Mouse (Mus musculus) stomach, embryonic 14.5 days (tissue): ENCODE data around the gene Uvrag. TPM values are rescaled to one million over a fixed set of nuclear protein-coding genes. Genes with fewer than 3 reads are reported as not detected.
A peak's percentile ranks its signal among the peaks of the same experiment; 100 is the strongest.

Experiments
- ATAC-seq: fragments of 200-750 bp; cut with Nextera tagmentation; 2 replicates; pipeline ENCODE4 v1.8.0; 2017; ENCODE audit warnings: low read depth, moderate TSS enrichment; ENCODE audit not compliant: insufficient number of reproducible peaks, insufficient read depth, low FRiP score
- H3K27ac ChIP-seq: fragments of 300-500 bp; sonication (generic); 2 replicates; pipeline ENCODE4 v1.5.1; 2014; ENCODE audit warnings: mild to moderate bottlenecking, low read length, moderate library complexity, mixed read lengths
- H3K27me3 ChIP-seq: fragments of 300-500 bp; sonication (generic); 2 replicates; pipeline ENCODE4 v1.6.1; 2014; ENCODE audit warnings: low read length, control low read depth, mixed read lengths; ENCODE audit not compliant: control insufficient read depth, insufficient read depth
- H3K36me3 ChIP-seq: fragments of 300-500 bp; sonication (generic); 2 replicates; pipeline ENCODE4 v1.6.1; 2014; ENCODE audit warnings: mild to moderate bottlenecking, control low read depth, low read length, moderate library complexity, mixed read lengths; ENCODE audit not compliant: control insufficient read depth, insufficient read depth
- H3K4me1 ChIP-seq: fragments of 300-500 bp; sonication (generic); 2 replicates; pipeline ENCODE4 v1.6.1; 2014; ENCODE audit warnings: low read length, control low read depth, mixed read lengths; ENCODE audit not compliant: control insufficient read depth, insufficient read depth
- H3K4me2 ChIP-seq: fragments of 300-500 bp; sonication (generic); replicated peaks from 2 replicates; pipeline ENCODE4 v1.6.1; 2014; ENCODE audit warnings: low read depth, low read length, control low read depth
- H3K4me3 ChIP-seq: fragments of 300-500 bp; sonication (generic); 2 replicates; pipeline ENCODE4 v1.5.1; 2014; ENCODE audit warnings: low read depth, low read length, control low read depth
- H3K9ac ChIP-seq: fragments of 300-500 bp; sonication (generic); replicated peaks from 2 replicates; pipeline ENCODE4 v1.6.1; 2014; ENCODE audit warnings: low read depth, mild to moderate bottlenecking, control low read depth, low read length, moderate library complexity, mixed read lengths
- H3K9me3 ChIP-seq: fragments of 300-500 bp; sonication (generic); 2 replicates; pipeline ENCODE4 v1.6.1; 2016; ENCODE audit warnings: low read depth, low read length, control low read depth; ENCODE audit not compliant: control insufficient read depth
- WGBS: fragments of 180-500 bp; shearing (Covaris S2); extraction: QIAGEN DNeasy Blood & Tissue Kit; methylation state at CpG from one replicate; pipeline ENCODE4 v1.1.7; 2014; 5-methylcytosine and 5-hydroxymethylcytosine counted together
- polyA plus RNA-seq: library from polyadenylated mRNA; unstranded; fragments of >200 nt; fragmentation: Nextera tagmentation; extraction: Ambion mirVana; gene quantifications from 2 replicates; pipeline ENCODE4 v1.2.1, GENCODE M21; 2014

The Uvrag gene
- polyA plus RNA-seq, 1 experiment from 2014 or later, result 23.9 TPM

DNA sequence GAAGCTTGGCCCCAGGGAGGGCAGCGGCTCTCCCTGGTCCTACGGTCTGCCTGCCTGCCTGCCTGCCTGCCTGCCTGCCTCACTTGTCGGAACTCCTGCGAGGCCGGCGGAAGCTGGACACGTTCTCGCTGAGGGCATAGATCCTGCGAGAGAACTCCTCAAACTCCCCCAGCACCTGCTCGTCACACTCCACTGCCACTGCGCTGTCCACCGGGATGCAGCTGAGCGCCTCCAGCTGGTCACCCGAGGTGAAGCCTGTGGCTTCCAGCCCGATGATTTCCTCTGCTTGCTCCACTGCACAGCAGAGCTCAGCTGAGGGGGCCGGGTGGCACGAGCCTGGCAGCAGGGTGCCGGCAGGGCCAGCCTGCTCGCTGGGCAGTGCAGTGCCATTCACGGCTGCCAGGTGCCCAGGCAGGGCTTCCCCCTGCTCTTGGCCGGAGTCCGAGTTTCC lies 253.1 kb downstream of the Uvrag start:
- peaks cover 3% of the 10 kb centered on the region for H3K4me1 ChIP-seq
- peaks cover 6% of the 10 kb centered on the region; the same call in 1 of the 2 replicates for H3K36me3 ChIP-seq
- no peak overlapping the region for H3K4me3 ChIP-seq
- no peaks in the 10 kb centered on the region for H3K27me3 ChIP-seq
- H3K4me2 ChIP-seq, result no peak overlapping the region
- H3K9ac ChIP-seq, result no peak overlapping the region
- no peak for ATAC-seq
- WGBS, result 62% methylated on average over 22 of the region's 22 CpGs
- no peak overlapping the region for H3K27ac ChIP-seq
- H3K9me3 ChIP-seq, result no peaks in the 10 kb centered on the region

DNA sequence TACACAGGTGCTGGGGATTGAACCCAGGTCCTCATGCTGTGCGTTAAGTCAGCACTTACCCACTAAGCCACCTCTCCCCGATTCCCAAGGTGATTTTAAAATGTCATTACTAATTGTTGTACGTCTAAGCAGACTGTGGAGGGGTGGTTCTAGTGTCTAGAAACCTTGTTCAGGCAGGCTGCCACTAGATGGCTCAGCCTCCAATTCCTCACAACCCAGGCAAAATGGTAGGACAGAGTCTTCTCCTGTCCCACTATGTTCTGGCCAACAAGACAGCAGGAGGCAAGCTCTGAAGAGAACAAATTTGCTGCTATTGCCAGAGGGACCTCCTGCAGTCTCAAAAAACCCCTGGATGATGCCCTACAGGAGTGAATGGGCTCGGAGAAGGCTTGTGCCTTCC lies 259.1 kb downstream of the Uvrag start:
- H3K27me3 ChIP-seq, result no peaks in the 10 kb centered on the region
- no peak overlapping the region for H3K9ac ChIP-seq
- H3K4me3 ChIP-seq, result no peak overlapping the region
- H3K36me3 ChIP-seq, result no peaks in the 10 kb centered on the region; the same call in 1 of the 2 replicates
- 67% methylated on average over 4 of the region's 4 CpGs for WGBS
- H3K4me1 ChIP-seq, result no peaks in the 10 kb centered on the region; the same call in 1 of the 2 replicates
- no peak overlapping the region for H3K4me2 ChIP-seq
- ATAC-seq, result no peak
- no peaks in the 10 kb centered on the region for H3K9me3 ChIP-seq
- H3K27ac ChIP-seq, result no peak overlapping the region

DNA sequence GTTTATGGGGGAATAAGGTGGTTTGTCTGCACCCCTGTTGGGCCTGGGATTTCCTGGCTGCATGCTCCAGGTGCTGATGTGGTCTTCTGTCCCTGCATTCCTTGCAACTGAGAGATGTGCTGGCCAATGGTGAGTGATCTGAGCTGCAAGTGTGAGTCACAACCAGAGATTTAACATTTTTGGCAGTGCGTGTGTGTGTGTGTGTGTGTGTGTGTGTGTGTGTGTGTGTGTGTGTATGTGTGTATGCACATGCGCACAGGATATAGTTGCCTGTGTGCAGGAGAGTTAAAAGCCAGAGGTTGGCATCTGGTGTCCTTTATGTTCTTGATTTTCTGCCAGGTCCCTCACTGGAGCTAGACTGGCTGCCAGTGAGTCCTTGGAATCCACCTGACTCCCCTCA lies 261.8 kb downstream of the Uvrag start:
- peaks cover 3% of the 10 kb centered on the region; the same call in 1 of the 2 replicates for H3K4me1 ChIP-seq
- no peaks in the 10 kb centered on the region for H3K27me3 ChIP-seq
- H3K4me3 ChIP-seq, result no peak overlapping the region
- no peaks in the 10 kb centered on the region for H3K9me3 ChIP-seq
- H3K27ac ChIP-seq, result no peak overlapping the region
- no peak overlapping the region for H3K9ac ChIP-seq
- H3K36me3 ChIP-seq, result no peaks in the 10 kb centered on the region; the same call in 1 of the 2 replicates
- ATAC-seq, result no peak
- WGBS, result 74% methylated on average over 2 of the region's 2 CpGs
- H3K4me2 ChIP-seq, result no peak overlapping the region

DNA sequence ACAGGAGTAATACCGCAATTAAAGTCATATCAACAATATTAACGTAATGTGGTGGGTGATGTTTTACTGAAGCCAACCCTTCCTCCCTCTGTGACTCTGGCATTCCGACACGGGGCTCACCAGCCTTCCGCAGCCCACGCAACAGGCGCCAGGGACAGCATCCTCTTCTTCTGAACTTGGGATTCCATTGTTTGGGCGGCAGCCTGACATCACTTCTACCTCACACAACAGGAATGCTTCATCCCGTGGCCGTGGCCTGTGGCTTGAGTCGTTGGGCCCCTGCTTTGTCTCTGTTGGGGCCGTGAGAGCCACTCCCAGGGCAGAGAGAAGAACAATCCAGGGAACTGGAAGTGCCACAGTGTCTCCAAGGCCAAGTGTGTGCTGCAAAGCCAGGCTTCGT lies 264.8 kb downstream of the Uvrag start:
- no peaks in the 10 kb centered on the region for H3K9me3 ChIP-seq
- ATAC-seq, result no peak
- H3K4me3 ChIP-seq, result no peak overlapping the region
- H3K9ac ChIP-seq, result no peak overlapping the region
- no peak overlapping the region for H3K27ac ChIP-seq
- no peaks in the 10 kb centered on the region for H3K36me3 ChIP-seq
- H3K4me1 ChIP-seq, result peaks cover 5% of the 10 kb centered on the region
- no peaks in the 10 kb centered on the region for H3K27me3 ChIP-seq
- 42% methylated on average over 13 of the region's 13 CpGs for WGBS
- H3K4me2 ChIP-seq, result no peak overlapping the region

DNA sequence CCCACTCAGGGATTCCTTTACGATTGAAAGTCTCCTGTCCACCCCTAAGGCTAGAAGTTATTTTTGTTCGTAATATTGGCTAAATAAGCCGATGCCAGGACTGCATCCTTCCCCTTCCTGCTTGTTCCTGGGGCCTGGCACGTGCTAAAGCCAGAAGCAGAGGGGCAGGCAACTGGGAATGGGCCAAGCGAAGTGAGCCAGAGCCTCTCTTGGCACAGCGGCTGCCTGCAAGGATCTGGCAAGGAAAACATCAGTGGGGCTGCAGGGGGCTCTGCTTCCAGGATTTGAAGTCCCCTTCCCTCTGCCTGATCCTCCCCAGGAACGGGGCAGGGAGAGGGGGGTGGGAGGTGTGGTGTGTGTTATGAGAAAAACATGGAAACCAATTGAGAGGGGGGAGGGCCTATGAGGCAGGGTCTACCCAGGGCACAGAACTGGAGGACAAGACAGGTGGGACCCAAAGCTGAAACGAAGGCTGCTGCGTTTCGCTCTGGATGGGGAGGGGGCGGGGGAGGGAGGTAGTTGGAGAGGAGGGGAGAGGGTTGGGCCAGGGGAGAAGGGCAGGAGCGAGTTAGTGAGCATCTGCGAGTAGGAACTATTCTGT lies 265.5 kb downstream of the Uvrag start:
- Histone ChIP-seq H3K9ac (no peak overlapping the region), H3K9me3 (no peaks in the 10 kb centered on the region), H3K27me3 (no peaks in the 10 kb centered on the region), H3K27ac (no peak overlapping the region), H3K36me3 (no peaks in the 10 kb centered on the region), H3K4me3 (no peak overlapping the region), H3K4me1 (peaks cover 11% of the 10 kb centered on the region), H3K4me2 (no peak overlapping the region)
- WGBS, result 45% methylated on average over 13 of the region's 13 CpGs
- no peak for ATAC-seq

DNA sequence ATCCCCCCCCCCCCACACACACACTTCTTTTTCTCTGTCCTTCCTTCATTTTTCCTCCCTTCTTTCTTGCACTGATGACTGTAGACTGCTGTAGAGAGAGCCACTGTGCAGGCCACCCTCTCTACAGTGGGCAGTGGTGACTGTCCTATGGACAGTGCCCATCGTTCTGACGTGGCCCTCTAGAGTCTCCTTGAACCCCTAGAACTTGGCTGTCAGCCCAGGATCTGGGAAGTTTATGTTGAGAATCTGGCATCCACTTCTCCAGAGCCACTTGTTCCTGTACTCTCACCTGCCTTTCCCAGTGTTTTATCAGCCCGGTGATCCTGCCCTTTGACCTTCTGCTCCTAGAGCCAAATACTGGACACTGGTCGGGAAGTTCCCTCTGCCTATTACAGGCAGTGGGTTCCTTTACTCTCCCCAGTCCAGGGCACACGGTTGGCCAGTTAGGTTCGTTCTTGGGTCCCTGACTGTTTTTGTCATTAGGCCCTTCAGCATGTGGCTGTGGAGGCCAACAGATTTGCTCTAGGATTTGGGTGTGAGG lies 266.5 kb downstream of the Uvrag start:
- no peak overlapping the region for H3K4me2 ChIP-seq
- H3K4me1 ChIP-seq, result peaks cover 14% of the 10 kb centered on the region
- H3K27ac ChIP-seq, result no peak overlapping the region
- no peak overlapping the region for H3K4me3 ChIP-seq
- no peak overlapping the region for H3K9ac ChIP-seq
- no peaks in the 10 kb centered on the region for H3K9me3 ChIP-seq
- no peaks in the 10 kb centered on the region for H3K36me3 ChIP-seq
- 50% methylated on average over 6 of the region's 6 CpGs for WGBS
- H3K27me3 ChIP-seq, result no peaks in the 10 kb centered on the region
- no peak for ATAC-seq

DNA sequence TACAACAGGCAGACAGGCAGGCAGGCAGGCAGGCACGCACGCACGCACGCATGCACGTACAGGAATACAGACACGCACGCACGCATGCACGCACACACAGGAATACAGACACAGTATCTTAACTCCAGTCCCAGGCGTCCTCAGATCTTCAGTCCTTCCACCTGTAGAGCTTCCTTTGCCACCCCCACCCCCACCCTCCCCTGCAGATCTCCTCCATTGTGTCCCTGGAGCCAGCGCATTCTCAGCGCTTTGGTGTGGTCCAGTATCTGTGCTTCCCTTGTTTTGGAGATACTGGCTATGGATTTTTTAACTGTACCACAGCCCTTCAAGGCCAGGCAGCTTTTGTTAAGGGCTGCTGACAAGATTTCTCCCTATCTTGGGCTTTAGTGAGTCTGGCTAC lies 267.6 kb downstream of the Uvrag start:
- 87% methylated on average over 12 of the region's 12 CpGs for WGBS
- Histone ChIP-seq H3K27me3 (no peaks in the 10 kb centered on the region), H3K9ac (no peak overlapping the region), H3K4me1 (peaks cover 14% of the 10 kb centered on the region), H3K27ac (no peak overlapping the region), H3K9me3 (no peaks in the 10 kb centered on the region), H3K4me3 (no peak overlapping the region), H3K36me3 (no peaks in the 10 kb centered on the region), H3K4me2 (no peak overlapping the region)
- ATAC-seq, result no peak

DNA sequence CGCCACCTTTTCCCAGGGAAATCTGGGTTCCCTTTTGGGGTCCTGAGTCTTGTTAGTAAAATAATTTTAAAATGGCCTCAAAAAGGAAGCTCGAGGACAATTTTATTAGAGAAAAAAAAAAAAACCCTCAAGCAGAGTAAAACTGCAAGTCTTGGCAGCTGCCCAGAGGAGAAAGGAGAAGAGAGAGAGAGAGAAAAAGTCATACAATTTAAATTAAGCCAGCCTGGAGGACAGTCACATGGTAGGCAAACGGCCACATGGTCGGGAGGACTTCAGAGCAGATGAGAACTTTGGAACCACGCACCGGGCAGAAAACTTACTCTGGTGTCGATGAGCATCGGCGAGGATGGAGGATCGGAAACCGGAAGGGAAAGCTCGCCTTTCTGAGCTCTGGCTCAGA lies 269.1 kb downstream of the Uvrag start:
- H3K36me3 ChIP-seq, result no peaks in the 10 kb centered on the region
- 73% methylated on average over 12 of the region's 12 CpGs for WGBS
- no peaks in the 10 kb centered on the region for H3K27me3 ChIP-seq
- H3K4me3 ChIP-seq, result no peak overlapping the region
- H3K27ac ChIP-seq, result no peak overlapping the region
- ATAC-seq, result no peak
- H3K9ac ChIP-seq, result no peak overlapping the region
- peaks cover 23% of the 10 kb centered on the region for H3K4me1 ChIP-seq
- H3K9me3 ChIP-seq, result no peaks in the 10 kb centered on the region
- H3K4me2 ChIP-seq, result no peak overlapping the region

DNA sequence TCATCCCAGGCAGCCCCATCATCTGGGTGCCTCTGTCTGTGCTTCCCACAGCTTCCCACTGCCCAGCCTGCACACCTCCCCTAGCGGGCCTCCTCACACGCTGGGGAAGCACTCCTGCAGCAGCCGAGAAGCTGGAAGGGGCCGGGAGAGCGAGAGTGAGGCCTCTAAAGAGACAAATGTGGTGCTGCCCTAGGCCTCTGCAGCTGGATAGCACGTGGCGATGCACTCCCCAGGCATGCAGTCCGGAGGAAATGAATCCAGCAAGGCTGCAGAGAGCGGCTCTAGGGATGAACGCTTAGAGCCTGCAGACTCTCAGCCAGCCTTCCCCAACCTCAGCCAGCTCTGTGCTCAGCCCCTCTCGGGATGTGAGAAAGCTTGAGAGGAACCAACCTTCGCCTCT lies 270.1 kb downstream of the Uvrag start:
- H3K36me3 ChIP-seq, result no peaks in the 10 kb centered on the region
- H3K4me3 ChIP-seq, result no peak overlapping the region
- H3K4me1 ChIP-seq, result peaks cover 24% of the 10 kb centered on the region
- peak; percentile 34; the same call in 1 of the 2 replicates for ATAC-seq
- H3K4me2 ChIP-seq, result no peak overlapping the region
- no peaks in the 10 kb centered on the region for H3K27me3 ChIP-seq
- WGBS, result 16% methylated on average over 12 of the region's 12 CpGs
- H3K9me3 ChIP-seq, result no peaks in the 10 kb centered on the region
- peak overlapping the region; percentile 49 for H3K27ac ChIP-seq
- H3K9ac ChIP-seq, result no peak overlapping the region
